Mouse (Mus musculus) neural tube, embryonic 14.5 days (tissue): Measurements from ENCODE around the gene Slc6a8. TPM values are rescaled to one million over a fixed set of nuclear protein-coding genes. Genes with fewer than 3 reads are reported as not detected.
A peak's percentile ranks its signal among the peaks of the same experiment; 100 is the strongest.

Source experiments
- ATAC-seq: fragments of 200-750 bp; cut with Nextera tagmentation; 2 replicates; pipeline ENCODE4 v1.8.0; 2017; ENCODE audit warnings: low read depth, mild to moderate bottlenecking, moderate TSS enrichment, moderate library complexity
- H3K27ac ChIP-seq: fragments of 300-500 bp; sonication (generic); 2 replicates; pipeline ENCODE4 v1.5.1; 2014; ENCODE audit warnings: low read depth, mild to moderate bottlenecking, control low read depth, low read length, moderate library complexity, mixed read lengths
- H3K27me3 ChIP-seq: fragments of 300-500 bp; sonication (generic); 2 replicates; pipeline ENCODE4 v1.6.1; 2014; ENCODE audit warnings: low read length; ENCODE audit not compliant: control insufficient read depth, insufficient read depth
- H3K36me3 ChIP-seq: fragments of 300-500 bp; sonication (generic); 2 replicates; pipeline ENCODE4 v1.6.1; 2014; ENCODE audit warnings: low read length, mixed read lengths; ENCODE audit not compliant: control insufficient read depth, insufficient read depth
- H3K4me1 ChIP-seq: fragments of 300-500 bp; sonication (generic); 2 replicates; pipeline ENCODE4 v1.6.1; 2014; ENCODE audit warnings: low read length; ENCODE audit not compliant: control insufficient read depth, insufficient read depth
- H3K4me2 ChIP-seq: fragments of 300-500 bp; sonication (generic); 2 replicates; pipeline ENCODE4 v1.6.1; 2014; ENCODE audit warnings: mild to moderate bottlenecking, low read depth, low read length, control low read depth
- H3K4me3 ChIP-seq: fragments of 300-500 bp; sonication (generic); 2 replicates; pipeline ENCODE4 v1.5.1; 2014; ENCODE audit warnings: low read depth, low read length, control low read depth, mixed read lengths
- H3K9ac ChIP-seq: fragments of 300-500 bp; sonication (generic); replicated peaks from 2 replicates; pipeline ENCODE4 v1.6.1; 2014; ENCODE audit warnings: low read depth, mild to moderate bottlenecking, control low read depth, low read length, mixed read lengths
- H3K9me3 ChIP-seq: fragments of 300-500 bp; sonication (generic); 2 replicates; pipeline ENCODE4 v1.6.1; 2016; ENCODE audit warnings: low read length; ENCODE audit not compliant: control insufficient read depth
- WGBS: fragments of 180-500 bp; shearing (Covaris S2); extraction: QIAGEN DNeasy Blood & Tissue Kit; methylation state at CpG from one replicate; pipeline ENCODE4 v1.1.7; 2014; 5-methylcytosine and 5-hydroxymethylcytosine counted together
- polyA plus RNA-seq: library from polyadenylated mRNA; unstranded; fragments of >200 nt; fragmentation: Nextera tagmentation; extraction: Ambion mirVana; gene quantifications from 2 replicates; pipeline ENCODE4 v1.2.1, GENCODE M21; 2014

Slc6a8 gene
- polyA plus RNA-seq, 1 experiment from 2014 or later, result 9.7 TPM

DNA sequence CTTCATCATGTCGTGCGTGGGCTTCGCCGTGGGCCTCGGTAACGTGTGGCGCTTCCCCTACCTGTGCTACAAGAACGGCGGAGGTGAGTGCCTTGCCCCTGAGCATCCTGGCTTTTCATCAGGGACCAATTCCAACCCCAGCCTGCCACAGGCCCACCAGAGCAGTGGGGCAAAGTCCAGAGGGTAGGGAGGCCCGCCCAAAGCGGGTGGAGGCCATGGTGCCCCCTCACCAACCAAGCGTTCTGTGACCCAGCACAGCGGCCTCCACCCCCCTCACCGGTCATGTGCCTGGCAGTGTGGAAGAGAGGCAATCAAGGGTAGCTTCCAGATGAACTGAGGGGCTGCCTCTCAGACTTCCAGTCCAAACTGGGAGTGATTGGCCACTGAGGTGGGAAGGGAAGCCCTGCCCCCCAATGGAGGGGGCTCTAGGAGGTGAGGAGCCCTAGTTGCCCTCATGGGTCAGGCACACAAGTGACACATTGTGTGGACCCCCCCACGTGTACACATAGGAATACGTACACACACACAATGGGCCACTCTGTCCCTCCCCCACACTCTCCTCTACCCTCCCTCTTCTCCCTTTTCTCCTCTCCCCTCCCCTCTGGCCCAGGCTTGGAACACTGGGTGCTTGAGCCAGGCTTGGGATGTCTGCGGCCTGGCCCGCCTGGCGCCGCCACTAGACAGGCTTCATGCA lies 1.2 kb downstream of the Slc6a8 start:
- peak overlapping the region; percentile 70 for H3K9ac ChIP-seq
- no peaks in the 10 kb centered on the region for H3K9me3 ChIP-seq
- WGBS, result 28% methylated on average over 20 of the region's 20 CpGs
- peaks cover 7% of the 10 kb centered on the region; the same call in 1 of the 2 replicates for H3K4me1 ChIP-seq
- 0 out of 2 replicates have a peak, but pooled peaks cover 3% of the 10 kb centered on the region for H3K36me3 ChIP-seq
- no peaks in the 10 kb centered on the region for H3K27me3 ChIP-seq
- H3K27ac ChIP-seq, result peak overlapping the region; percentile 34; the same call in 1 of the 2 replicates
- ATAC-seq, result peak; percentile 21
- peak overlapping the region; percentile 50 for H3K4me3 ChIP-seq
- peak overlapping the region; percentile 57 for H3K4me2 ChIP-seq

GRCm38 (mm10) chrX:73675231-73675630 lies 2.3 kb downstream of the Slc6a8 start:
- no peak for ATAC-seq
- H3K9me3 ChIP-seq, result no peaks in the 10 kb centered on the region
- 60% methylated on average over 2 of the region's 2 CpGs for WGBS
- H3K9ac ChIP-seq, result no peak overlapping the region
- H3K4me2 ChIP-seq, result peak overlapping the region; percentile 57
- H3K4me1 ChIP-seq, result peaks cover 7% of the 10 kb centered on the region; the same call in 1 of the 2 replicates
- H3K4me3 ChIP-seq, result peak overlapping the region; percentile 50; the same call in 1 of the 2 replicates
- no peak overlapping the region for H3K27ac ChIP-seq
- H3K36me3 ChIP-seq, result 0 out of 2 replicates have a peak, but pooled peaks cover 3% of the 10 kb centered on the region
- H3K27me3 ChIP-seq, result no peaks in the 10 kb centered on the region

DNA sequence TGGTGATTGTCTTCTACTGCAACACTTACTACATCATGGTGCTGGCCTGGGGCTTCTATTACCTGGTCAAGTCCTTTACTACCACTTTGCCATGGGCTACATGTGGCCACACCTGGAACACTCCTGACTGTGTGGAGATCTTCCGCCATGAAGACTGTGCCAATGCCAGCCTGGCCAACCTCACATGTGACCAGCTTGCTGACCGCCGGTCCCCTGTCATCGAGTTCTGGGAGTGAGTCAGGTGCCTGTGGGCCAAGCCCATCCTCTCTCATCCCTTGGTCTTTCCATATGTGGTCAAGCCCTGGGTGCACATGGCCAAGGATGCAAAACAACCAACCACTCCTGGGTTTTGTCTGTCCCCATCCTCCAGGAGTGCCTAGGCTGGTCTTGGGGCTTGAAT lies 3.7 kb downstream of the Slc6a8 start:
- 0 out of 2 replicates have a peak, but pooled peaks cover 3% of the 10 kb centered on the region for H3K36me3 ChIP-seq
- no peak overlapping the region for H3K27ac ChIP-seq
- ATAC-seq, result no peak
- no peaks in the 10 kb centered on the region for H3K9me3 ChIP-seq
- no peaks in the 10 kb centered on the region for H3K27me3 ChIP-seq
- no peak overlapping the region for H3K4me3 ChIP-seq
- no peak overlapping the region for H3K9ac ChIP-seq
- H3K4me2 ChIP-seq, result no peak overlapping the region
- peaks cover 7% of the 10 kb centered on the region; the same call in 1 of the 2 replicates for H3K4me1 ChIP-seq
- WGBS, result 93% methylated on average over 4 of the region's 4 CpGs

DNA sequence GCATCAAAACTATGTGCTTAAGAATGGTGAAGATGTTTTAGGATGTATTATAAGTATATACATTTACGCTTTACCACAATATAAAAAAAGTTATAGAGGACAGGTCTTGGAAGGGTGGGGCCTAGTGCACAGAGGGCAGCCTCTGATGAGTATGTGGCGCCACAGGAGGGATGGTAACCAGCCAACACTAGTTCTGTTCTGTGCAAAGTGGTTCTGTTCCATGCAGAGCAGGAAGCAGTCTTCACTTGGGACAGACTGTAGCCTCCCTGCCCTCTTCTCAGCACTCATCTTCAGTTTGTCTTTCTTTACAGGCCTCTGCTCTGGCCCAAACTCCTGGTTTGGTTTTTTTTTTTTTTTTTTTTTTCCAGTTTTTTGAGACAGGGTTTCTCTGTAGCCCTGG lies 11.2 kb downstream of the Slc6a8 start:
- WGBS, result 94% methylated on average over 2 of the region's 2 CpGs
- no peaks in the 10 kb centered on the region for H3K36me3 ChIP-seq
- H3K4me2 ChIP-seq, result no peak overlapping the region
- H3K4me3 ChIP-seq, result no peak overlapping the region
- no peak for ATAC-seq
- no peaks in the 10 kb centered on the region for H3K4me1 ChIP-seq
- H3K27ac ChIP-seq, result no peak overlapping the region
- H3K27me3 ChIP-seq, result no peaks in the 10 kb centered on the region
- H3K9me3 ChIP-seq, result no peaks in the 10 kb centered on the region
- no peak overlapping the region for H3K9ac ChIP-seq

DNA sequence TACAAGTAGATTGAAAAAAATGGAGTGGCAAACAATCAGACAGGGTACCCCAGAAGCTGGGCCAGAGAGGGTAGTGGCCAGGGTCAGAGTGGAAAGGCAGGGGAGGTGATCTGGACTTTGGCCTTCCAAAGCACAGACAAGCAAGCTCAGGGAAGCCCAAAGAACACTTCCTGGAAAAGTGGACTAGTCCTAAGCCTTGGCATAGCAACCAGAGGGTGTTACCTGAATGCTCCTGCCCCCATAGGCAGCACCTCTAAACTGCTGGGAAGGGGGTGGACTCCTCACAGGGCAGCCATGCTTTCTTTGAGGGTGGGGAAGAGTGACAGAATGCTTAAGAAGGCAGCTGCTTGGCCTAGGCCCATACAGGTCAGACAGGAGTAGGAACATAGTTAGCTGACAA lies 12.0 kb downstream of the Slc6a8 start:
- no peak overlapping the region for H3K27ac ChIP-seq
- H3K4me2 ChIP-seq, result no peak overlapping the region
- H3K36me3 ChIP-seq, result no peaks in the 10 kb centered on the region
- no peak overlapping the region for H3K9ac ChIP-seq
- H3K4me3 ChIP-seq, result no peak overlapping the region
- no peaks in the 10 kb centered on the region for H3K9me3 ChIP-seq
- ATAC-seq, result no peak
- no peaks in the 10 kb centered on the region for H3K27me3 ChIP-seq
- no peaks in the 10 kb centered on the region for H3K4me1 ChIP-seq

DNA sequence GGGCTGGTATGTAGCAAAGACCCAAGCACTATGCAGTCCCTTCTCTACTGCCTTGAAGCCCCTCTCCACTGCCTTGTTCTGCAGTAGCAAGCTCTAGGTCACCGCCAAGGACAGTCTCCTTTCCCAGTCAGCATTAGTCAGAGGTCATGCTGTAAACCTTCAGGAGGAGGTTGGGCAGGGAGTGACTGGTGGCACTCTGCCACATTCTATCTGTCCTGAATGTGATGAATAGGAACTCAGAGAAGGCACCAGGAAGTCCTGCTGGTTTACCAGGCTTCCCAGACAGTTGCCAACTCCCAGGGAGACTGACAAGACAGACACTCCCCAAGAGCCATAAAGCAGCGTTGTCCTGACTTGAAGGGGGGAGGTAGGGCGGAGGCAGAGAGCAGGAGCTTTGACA lies 12.7 kb downstream of the Slc6a8 start:
- Histone ChIP-seq H3K4me2 (no peak overlapping the region), H3K27me3 (no peaks in the 10 kb centered on the region), H3K9ac (no peak overlapping the region), H3K27ac (no peak overlapping the region), H3K4me3 (no peak overlapping the region), H3K9me3 (no peaks in the 10 kb centered on the region), H3K4me1 (no peaks in the 10 kb centered on the region), H3K36me3 (no peaks in the 10 kb centered on the region)
- WGBS, result 59% methylated on average over 3 of the region's 3 CpGs
- ATAC-seq, result no peak

GRCm38 (mm10) chrX:73690917-73691629 lies 18.1 kb downstream of the Slc6a8 start:
- Histone ChIP-seq H3K27me3 (no peaks in the 10 kb centered on the region), H3K27ac (no peak overlapping the region), H3K4me3 (no peak overlapping the region), H3K9ac (no peak overlapping the region), H3K9me3 (no peaks in the 10 kb centered on the region), H3K4me1 (no peaks in the 10 kb centered on the region), H3K36me3 (no peaks in the 10 kb centered on the region), H3K4me2 (no peak overlapping the region)
- ATAC-seq, result peak; percentile 51; the same call in 1 of the 2 replicates
- 74% methylated on average over 5 of the region's 5 CpGs for WGBS

GRCm38 (mm10) chrX:73700472-73700871 lies 27.5 kb downstream of the Slc6a8 start:
- Histone ChIP-seq H3K27ac (no peak overlapping the region), H3K4me3 (no peak overlapping the region), H3K9me3 (no peaks in the 10 kb centered on the region), H3K4me1 (no peaks in the 10 kb centered on the region), H3K36me3 (no peaks in the 10 kb centered on the region), H3K9ac (no peak overlapping the region), H3K27me3 (no peaks in the 10 kb centered on the region), H3K4me2 (no peak overlapping the region)
- WGBS, result 97% methylated on average over 1 of the region's 1 CpGs
- no peak for ATAC-seq

DNA sequence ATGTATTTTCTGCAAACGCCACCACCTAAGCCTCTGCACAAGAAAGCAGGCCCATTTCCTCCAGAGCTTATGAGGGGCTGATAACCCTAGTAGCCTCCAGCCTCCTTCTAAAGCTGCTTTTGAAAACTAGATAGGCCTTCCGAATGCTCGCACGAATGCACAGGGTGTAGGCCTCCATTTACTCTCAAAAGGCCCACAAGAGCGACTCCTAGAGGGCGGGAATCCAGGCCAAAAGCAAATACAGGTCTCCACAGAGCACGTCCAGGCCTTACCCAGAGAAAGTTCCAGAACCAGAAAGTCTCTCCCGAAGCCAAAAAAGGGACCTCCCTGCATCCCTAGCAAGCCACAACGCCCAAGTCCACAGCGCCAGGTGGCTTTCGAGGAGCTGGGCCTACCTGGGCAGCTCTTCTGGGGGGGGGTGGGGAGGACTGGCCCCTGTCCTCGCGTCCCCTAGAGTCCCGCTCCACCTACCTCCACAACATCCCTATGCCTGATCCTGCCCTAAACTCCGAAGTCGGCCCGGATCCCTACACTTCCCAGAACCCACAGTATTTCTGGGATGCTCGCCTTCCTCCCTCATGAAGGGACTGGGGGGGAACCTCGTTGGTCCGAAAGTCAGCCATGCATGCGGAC lies 42.6 kb downstream of the Slc6a8 start:
- Histone ChIP-seq H3K36me3 (no peaks in the 10 kb centered on the region), H3K4me2 (peak overlapping the region; percentile 57), H3K27me3 (no peaks in the 10 kb centered on the region), H3K4me1 (peaks cover 17% of the 10 kb centered on the region), H3K4me3 (peak overlapping the region; percentile 43), H3K9me3 (no peaks in the 10 kb centered on the region), H3K27ac (no peak overlapping the region; the same call in 1 of the 2 replicates), H3K9ac (peak overlapping the region; percentile 51; the same call in 1 of the 2 replicates)
- peak; percentile 53 for ATAC-seq
- WGBS, result 24% methylated on average over 20 of the region's 21 CpGs
